Mouse (Mus musculus) E14TG2a.4 (cell line): ENCODE measurements around the gene Hist1h2ad.
"Not testable (repeated sequence)": the region's sequence is repeated elsewhere in the genome, so short reads cannot be mapped to it uniquely, and the experiment has no call there.

Experiments used
- CTCF ChIP-seq: conservative IDR thresholded peaks from 2 replicates; pipeline ENCODE4 v1.5.1; 2014; ENCODE audit warnings: low read length
- NANOG ChIP-seq: IDR thresholded peaks from 2 replicates; pipeline ENCODE4 v1.6.1; 2014; ENCODE audit warnings: borderline replicate concordance, low read length, mixed read lengths

GRCm38 (mm10) chr13:23539821-23540220, 34.4 kb upstream of the Hist1h2ad start:
- not testable (repeated sequence) for TF ChIP-seq CTCF, NANOG
